Mouse (Mus musculus): Measurements from ENCODE around the gene Uhrf1.
A peak's percentile ranks its signal among the peaks of the same experiment; 100 is the strongest.

Gene Uhrf1

DNA sequence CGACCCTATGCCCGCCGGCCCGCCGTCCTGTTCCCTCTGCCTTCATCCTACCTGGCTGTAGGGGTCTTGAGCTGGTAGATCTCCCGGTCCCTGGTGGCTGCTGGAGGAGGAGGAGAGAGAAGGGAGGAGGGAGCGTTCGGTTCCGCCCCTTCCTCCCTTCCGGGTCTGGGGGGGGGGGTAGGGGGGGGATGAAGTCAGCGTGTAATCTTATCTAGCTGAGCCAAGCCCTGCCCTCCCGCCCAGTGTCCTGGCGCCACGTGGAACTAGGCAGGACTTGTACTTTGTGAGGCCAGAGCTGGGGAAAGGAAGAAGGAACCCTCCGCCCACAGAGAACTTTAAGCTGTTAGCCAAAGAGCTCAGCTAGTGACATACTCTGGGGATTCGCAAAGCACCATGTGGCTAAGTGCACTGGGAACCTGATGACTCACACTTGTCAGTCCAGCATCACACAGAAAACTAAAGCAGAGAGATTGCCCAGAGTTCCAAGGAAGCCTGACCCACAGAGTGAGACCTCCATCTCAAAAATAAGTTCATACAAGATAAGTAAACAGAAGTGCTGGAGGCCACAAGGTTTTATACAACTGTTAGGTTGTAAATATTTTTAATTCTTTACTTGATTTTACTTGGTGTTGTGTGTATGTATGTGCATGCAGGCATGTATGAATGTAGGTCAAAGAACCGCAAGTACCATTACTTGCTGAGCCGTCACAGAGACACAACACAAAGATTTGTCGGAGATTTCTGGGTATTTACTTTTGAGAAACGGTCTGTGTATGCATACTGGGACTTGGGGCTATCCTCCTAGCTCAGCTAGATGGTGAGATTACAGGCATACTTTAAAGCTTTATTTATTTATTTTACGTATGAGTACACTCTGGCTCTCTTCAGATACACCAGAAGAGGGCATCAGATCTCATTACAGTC, 26.2 kb upstream of the Uhrf1 start, which contains the start of gene Ticam1:
Ticam1 (minus strand) TSS at position 144 of the 924 bp plus-strand sequence.
- peak; percentile 77 for DNase-seq

DNA sequence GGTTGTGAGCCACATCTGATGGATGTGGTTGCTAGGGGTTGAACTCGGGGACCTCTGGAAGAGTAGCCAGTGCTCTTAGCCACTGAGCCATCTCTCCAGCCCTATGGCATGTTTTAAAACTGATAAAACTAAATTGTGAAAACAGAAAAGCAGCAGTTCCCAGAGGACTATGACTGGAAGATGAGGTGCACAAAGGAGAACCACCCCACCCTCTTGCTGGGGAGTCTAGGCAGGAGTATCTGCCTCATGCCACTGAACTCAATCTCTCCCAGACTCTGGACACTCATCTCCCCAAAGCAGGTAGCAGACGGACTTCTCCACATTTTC, 25.6 kb upstream of the Uhrf1 start:
- DNase-seq = no peak

DNA sequence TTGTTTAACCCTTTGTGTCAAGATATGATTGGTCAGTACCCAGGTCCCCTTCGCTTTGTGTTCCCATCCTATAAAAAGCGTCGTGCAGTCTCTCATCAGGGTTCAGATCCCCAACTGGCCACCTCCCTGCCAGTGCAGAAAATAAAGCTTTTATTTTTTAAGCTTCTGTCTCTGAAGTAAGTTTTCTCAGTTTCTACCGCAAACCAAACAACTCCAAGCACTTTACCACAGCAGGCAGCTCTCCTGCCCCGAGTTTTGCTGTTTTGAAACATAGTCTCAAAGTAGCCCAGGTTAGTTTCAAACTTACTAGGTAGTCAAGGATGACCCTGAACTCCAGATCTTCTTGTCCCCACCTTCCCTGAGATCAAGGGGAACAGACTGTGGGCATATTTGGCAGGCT, 24.8 kb upstream of the Uhrf1 start:
- DNase-seq = no peak

DNA sequence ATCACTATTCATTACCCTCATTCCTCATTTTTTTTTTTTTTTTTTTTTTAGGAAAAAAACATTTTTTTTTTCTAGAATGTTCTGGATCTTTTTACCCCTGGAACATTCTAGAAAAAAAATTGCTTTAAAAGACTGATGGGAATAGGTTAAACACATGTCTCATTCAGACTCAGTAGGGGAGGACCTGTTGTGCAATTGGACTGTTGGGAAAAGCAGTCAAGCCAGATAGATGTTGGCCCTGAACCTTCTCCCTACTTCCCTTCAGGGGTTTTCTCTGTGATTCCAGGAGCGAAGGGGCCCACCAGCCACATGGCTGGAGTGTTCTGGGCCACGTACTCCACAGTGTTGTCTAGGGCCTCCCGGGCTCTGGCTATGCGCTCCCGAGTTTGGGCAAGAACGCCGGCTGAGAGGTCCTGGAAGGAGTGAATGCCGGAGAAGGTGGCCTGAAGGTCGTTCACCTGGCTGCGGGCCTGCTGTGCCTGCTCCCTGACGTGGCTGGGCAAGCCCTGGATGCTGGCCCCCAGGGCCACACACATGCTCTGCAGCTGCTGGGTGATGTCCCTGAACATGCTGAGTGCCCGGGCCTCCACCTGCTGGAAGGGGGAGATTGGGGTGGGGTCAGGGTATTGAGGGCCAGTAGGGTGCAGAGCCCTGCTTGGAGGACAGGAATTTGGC, 23.5 kb upstream of the Uhrf1 start:
- no peak for DNase-seq

DNA sequence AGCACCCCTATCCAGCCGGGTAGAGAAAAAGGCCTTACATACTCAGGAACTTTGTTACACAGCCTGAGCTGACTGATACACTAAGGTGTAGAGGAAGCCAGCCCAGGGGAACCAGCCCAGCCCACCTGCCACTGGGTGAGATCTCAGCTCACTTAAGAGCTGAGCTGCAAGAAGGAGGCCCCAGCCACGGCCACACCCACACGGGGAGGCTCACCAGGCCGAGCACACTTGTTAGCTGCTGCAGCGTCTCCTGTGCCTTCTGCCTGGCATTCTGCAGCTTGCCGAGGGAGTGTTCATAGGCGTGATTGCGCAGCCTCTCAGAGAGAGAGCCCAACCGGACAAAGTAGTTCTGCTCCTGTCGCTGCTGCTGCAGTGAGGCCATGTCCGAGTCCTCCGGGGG, 21.9 kb upstream of the Uhrf1 start:
- no peak for DNase-seq

DNA sequence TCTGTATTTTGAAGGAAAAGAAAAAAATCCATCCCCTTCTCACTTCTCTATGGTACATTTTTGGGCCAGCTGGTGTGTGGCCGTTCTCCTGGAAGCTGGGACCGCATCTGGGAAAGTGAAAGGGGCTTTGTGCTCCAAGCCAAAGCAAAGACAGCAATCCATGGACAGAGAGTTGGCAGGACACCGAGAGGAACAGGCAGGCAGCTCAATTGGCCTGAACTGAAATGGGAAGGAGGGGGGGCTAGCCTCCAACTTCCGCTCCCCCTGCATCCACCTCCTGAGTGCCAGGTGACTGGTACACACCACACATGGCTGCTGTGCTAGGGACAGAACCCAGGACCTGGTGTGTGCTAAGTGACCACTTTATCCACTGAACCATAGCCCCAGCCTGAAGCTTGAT, 20.3 kb upstream of the Uhrf1 start:
- DNase-seq = no peak

DNA sequence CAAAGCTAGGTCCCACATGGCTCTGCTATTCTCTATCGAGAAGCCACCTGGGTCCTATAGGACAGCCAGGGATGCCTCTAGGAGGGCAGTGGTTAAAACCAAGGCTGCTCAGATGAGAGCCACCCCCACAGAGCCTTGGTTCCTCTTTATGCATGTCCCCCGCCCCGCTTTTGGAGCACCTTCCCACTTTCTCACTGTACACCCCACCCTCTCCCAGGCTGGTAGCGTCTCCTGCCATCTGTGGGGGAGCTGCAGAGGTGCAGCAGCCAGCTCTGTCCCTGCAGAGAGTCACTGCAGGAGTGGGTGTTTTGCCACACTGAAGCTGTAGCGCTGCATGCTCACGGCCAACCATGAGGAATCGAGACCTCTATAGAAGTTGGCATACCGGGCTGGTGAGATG, 19.8 kb upstream of the Uhrf1 start:
- DNase-seq = no peak

DNA sequence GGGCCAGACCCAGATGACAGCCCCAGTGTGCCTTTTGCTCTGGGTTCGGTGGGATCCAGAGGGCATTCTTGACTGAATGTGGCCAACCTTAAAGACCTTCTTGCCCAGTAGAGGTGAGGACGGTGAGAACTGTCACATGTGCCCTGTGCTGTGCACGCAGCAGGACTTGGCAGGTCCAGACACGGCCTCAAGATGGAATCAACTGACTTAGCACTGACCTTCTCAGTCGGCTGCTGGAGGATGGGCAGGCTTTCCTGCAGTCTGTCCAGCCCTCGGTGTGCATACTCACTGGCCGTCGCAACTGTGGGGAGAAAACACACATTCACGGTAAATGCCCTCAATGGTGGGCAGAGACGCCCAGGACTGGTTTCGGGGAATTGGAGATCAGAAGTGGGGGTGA, 17.1 kb upstream of the Uhrf1 start:
- no peak for DNase-seq

DNA sequence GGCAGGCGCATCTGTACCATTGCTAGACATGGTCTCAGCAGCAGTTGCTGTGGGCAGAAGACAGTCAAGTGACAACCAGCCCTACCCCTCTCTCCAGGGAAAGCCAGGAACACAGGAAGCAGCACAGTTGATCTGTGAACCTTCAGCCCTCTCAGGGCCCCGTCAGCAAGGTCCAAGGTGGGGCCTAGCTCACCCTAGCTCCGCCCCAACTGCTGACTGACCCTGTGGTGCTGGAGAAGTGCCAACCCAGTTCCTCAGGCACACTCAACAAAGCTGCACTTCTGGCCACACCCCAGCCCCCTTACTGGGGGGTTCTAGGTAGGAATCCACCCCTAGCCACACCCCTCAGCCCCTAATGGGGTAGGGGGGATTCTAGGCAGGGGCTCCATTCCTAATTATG, 15.3 kb upstream of the Uhrf1 start:
- no peak for DNase-seq

DNA sequence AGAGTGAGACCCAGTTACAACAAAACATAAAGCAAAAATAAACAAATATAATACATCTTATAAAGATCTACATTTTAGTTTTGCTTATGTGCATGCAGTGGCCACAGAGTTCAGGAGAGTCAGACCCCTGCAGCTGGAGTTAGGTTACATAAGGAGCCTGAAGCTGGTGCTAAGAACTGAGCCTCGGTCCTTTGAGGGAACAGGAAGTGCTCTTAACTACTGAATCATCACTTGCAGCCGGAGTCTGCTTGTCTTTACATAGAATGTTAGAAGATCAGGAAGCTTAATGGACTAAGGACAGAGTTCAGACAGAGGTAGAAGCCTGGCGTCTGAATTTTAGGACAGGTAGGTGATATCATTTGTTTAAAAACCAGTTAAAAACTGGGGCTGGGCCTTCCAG, 14.3 kb upstream of the Uhrf1 start:
- no peak for DNase-seq

DNA sequence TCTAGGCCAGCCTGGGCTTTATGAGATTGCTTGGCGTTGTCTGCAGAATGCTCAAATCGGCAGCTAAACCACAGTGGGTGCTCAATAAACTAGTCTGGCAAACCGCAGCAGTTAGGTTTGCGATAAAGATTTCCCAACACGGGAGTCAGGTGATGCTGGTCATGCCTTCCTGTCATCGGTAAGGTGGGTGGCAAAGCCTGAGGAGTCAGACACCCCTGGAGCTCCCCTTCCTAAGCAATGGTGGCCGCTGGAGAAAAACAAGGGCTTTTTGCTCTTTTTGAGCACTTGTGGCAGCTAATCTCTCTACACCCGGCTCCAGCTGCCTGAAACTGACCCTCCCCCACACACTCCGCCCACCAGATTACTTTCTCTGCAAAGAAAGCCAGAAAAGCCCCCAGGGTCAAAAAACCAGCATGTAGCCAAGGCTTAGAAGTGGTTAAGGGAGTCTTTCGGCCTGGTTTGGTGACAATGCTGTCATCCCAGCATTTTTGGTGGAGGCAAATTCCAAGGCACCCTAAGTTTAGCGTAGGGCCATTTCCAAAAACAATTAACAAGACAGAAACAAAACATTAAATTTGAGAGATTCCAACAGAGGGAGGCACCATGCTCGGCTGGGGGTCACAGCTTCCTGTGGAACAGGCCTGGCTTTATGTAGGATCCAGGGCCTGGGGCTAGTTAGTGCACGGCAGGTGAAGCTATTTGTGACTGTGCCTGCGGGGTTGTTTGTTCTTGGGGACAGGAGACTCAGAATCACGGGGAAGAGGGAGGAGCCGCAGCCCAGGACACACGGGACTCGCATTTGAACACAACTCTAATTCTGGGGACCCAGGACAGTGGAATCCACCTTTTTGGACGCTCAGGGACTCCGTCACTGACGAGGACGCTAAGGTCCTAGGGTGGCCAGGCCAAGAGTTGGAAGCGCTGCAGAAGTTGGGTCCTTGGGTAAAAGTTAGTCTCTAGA, 13.5 kb upstream of the Uhrf1 start:
- no peak for DNase-seq

DNA sequence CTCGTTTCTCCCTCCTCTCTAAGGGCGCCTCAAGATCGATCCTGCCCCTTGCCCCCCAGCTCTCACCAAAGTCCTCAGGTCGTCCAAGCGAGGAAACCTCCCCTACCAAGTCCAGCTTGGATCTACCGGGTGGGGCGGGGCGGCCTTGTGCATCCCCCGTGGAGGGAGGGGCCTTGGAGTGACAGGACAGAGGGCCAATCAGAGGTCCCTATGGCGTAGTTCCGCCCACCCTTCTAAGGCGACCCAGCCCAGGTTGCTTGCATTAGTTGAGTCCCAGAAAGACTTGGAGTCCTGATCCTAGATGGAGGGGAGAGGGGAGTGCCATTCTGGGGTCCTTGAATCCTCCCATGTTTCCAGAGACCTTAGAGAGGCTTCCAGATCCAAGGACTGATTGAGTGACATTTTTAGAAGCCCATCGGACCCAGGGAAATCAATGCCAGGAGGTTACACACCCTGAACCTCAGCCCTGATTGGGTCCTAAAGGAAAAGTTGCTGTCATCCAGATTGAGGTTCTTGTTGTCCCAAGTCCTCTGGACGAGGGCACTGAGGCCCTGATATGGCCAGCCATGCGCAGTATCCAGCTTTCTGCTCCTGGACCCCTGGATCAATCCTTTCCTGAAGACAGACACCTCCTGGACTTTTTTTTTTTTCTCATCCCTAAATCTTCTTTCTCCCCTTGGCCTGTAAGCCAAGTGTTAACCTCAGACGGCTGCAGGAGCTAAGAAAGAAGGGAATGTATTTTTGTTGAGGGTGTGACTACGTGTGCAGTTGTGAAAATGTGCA, 12.5 kb upstream of the Uhrf1 start:
- no peak for DNase-seq

DNA sequence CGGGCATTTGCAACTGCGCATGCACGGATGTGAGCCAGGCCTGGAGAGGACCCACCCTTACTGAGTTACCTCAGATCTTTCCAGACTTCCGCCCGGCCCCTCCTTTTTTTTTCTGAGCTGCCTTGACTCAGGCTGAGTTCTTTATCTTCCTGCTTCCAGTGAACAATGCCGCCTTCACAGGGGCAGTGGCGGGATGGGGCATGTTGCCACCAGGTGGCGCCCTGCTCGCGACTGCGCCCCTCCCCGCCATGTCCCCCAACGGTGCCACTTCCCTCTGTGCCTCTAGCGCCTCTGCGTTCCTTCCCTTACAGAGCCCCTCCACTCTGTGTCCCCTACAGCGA, 12.0 kb upstream of the Uhrf1 start:
- DNase-seq = peak; percentile 70

DNA sequence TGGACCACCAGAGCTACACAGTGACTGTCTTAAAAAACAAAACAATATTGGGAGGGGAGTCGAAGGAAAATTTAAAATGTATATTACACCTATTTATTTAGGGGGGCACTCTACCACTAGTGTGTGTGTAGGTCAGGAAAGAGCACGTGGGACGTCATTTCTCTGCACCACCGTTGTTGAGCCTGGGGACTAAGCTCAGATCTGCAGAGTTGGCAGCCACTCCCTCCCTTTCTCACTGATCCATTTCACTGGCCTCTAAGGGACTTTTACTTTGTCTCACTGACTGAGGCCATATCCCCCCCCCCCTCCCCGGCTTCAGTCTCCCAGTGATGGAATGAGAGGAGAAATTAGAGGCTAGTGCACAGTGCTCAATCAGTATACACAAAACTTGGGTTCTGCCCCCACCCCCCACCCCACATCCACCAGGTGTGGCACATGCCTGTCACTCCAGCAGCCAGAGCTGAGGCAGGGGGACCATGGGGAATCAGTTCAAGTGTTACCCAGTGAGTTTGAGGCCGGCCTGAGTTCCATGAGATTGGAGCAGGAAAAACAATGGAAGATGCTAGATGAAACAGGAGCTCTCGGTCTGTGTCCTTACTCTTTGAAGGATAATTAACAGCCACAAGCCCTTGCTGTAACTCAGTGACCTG, 11.2 kb upstream of the Uhrf1 start:
- no peak for DNase-seq

DNA sequence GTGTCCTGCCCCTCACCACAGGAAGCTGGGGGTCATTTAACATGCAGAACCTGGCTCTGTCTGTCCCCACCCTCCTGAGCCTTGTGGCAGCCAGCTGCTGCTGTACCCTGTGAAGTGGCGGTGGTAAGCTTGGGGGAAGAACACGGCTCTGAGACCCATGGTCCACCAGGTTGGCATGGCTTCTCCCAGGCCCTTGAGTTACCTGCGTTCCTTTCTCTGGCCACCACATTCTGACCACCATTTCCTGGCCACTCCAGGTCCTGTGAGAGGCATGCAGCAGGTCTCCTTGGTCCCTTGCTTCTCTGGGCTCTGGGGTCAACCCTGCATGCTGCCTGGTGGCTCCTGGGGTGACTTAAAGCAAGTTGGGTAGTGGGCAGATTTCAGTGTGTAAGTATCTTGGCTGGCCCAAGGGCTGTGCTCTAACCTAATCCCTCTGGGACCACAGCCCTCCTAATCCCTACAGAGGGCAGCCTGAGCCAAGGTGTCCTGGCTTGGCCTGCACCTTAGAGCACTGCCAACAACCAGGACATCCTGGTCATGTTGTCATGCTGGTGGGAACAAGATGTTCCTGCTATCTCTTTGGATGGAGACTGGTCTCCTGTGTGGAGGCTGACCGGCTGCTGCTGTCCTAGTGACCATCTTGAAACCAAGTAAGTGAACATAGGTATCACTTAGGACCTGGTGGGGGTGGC, 10.4 kb upstream of the Uhrf1 start, which contains the start of gene Plin3:
Plin3 (minus strand) TSS at position 343 of the 692 bp plus-strand sequence.
- peak; percentile 44 for DNase-seq

DNA sequence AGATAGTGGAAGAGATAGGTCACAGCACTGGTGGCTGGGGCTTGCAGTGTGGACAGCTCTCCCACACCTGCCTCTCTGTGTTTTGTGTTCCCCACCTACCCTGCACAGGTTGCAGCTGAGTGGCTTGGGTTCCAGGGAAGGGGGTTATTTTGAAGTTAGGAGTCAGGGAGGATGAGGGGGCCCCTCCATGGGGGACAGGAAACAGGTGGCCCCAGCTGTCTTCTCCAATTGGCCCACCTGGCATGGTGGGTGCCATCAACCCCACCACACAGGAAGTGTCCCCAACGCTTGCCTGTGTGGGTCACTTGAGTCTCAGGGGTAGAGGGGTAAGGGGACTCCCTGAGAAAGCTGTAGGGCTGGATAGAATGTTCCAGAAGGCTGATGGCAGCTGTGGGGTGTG, 9.8 kb upstream of the Uhrf1 start:
- DNase-seq = no peak

DNA sequence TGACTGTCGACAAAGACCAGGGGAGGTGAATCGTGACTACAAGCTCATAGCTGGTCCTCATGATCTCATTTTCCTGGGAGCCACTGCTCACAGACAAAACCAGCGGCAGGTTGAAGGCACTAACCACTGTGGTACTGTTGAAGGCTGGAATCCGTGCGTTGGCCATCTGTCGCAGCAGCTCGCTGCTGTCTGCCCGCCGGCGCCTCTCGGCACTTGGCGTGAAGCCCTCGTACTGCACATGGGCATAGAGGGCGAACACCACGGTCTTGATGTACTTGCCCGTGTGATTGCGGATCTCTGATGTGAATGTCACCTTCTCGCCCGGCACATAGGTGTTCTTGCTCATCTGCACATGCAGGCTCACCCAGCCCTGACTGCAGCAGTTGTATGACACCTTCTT, 8.9 kb upstream of the Uhrf1 start:
- peak; percentile 78 for DNase-seq

DNA sequence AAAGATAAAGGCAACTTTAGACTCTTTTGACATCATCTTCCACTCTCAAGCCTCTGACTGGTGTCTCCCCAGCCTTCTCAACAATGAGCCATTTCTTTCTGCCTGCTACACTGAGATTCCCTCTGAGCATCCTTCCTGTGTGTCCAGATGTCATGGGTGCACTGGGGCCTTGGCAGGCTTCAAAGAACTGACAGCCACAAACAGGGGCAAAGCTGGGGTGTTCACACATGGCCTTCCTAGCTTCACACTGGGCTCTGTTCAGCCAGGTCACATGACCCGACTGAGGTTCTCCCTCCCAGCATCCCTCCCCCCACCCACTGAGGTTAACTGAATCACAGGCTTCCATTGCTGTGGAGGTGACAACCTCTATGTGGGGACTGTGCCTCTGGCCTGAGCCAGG, 6.9 kb upstream of the Uhrf1 start:
- no peak for DNase-seq

DNA sequence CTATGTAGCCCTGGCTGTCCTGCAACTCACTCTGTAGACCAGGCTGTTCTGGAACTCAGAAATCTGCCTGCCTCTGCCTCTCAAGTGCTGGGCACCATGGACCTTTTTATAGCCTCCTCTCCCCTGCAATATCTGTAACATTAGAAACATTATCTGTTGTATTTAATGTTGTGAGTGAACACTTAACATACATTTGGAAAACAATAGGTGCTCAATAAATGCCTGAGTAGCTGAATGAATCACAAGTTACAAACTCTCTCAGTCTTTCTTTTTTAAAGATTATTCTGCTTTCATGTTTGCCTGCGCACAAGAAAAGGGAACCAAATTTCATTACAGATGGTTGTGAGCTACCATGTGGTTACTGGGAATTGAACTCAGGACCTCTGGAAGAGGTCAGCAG, 4.9 kb upstream of the Uhrf1 start:
- no peak for DNase-seq

DNA sequence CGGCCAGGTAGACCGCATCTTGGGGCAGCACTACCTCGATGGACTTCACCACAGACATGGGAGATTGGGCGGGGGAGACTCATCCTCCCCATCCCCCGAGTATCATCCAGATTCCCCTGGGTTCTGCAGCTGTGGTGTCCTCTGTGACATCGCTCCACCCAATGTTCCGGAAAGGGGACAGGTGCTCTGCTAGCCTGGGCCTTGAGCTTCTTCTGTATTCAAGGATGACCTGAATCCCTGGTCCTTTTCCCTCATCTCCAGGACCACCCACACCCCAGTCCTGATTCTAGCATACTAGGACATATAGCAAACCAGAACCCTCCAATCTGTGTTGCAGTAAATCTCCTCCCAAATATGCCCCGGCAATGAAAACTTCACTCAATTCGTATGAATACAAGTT, 2.9 kb upstream of the Uhrf1 start, which contains the start of gene Arrdc5:
Arrdc5 (minus strand) TSS at position 101 of the 400 bp plus-strand sequence.
- no peak for DNase-seq

DNA sequence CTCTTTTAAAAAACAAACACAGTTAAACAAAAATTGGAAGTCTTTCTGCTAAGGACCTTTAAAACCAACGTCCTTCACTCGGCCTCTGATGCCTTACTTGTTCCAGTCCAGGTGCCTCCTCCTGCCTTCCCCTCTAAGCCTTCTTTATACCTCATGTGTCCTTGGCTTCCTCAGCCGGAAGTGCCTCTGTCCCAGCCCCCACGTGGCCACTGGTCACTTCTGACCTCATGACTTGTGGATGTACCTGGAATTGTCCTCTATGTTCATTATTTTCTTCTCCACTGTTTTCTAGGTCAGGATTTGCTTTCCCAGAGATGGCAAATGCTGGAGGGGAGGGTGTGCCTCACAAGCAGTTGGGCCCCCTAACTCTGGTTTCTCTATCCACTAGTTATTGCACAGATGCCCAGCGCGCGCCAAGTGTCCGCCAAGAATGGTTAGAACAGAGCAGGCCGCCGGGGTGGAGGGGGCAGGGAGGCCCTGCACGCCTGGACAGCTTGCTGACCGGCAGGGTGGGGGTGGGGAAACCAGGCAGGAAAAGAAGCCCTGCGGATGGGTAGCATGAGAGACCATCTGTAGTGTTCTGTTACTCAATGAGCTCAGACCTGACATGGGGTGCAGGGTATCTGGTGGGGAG, 641 bp upstream of the Uhrf1 start:
- DNase-seq = no peak
